Mouse (Mus musculus) kidney, adult 8-10 months (tissue): ENCODE data around the gene Plekha8.

ENCODE experiments used
- DNase-seq, 2 experiments: peaks; one replicate each; pipeline ENCODE4 v3.0.0; 2022

The Plekha8 gene

GRCm38 (mm10) chr6:54586911-54587310 lies 8.0 kb upstream of the Plekha8 start:
- DNase-seq = no peak

GRCm38 (mm10) chr6:54587683-54588082 lies 7.2 kb upstream of the Plekha8 start:
- DNase-seq = no peak

GRCm38 (mm10) chr6:54588212-54588611 lies 6.7 kb upstream of the Plekha8 start:
- DNase-seq = no peak

GRCm38 (mm10) chr6:54590691-54591090 lies 4.2 kb upstream of the Plekha8 start:
- no peak for DNase-seq

GRCm38 (mm10) chr6:54591778-54592177 lies 3.1 kb upstream of the Plekha8 start:
- DNase-seq = no peak

- DNase-seq = peak; percentile 95 to 96
Measured at GRCm38 (mm10) chr6:54592938-54593535, 1.9 kb upstream of the Plekha8 start.

- DNase-seq = peak; percentile 39 to 74
Measured at GRCm38 (mm10) chr6:54593766-54594468, 994 bp upstream of the Plekha8 start.

GRCm38 (mm10) chr6:54595330-54595878 lies 493 bp downstream of the Plekha8 start:
- DNase-seq = no peak

- no peak for DNase-seq
Measured at GRCm38 (mm10) chr6:54597208-54597607, 2.3 kb downstream of the Plekha8 start, which contains the start of gene Fkbp14. TSS of gene Fkbp14 (minus strand) at chr6:54597308.

GRCm38 (mm10) chr6:54597711-54598110 lies 2.8 kb downstream of the Plekha8 start:
- peak; percentile 32 to 44 for DNase-seq

GRCm38 (mm10) chr6:54600681-54601347 lies 5.9 kb downstream of the Plekha8 start:
- no peak for DNase-seq

GRCm38 (mm10) chr6:54602891-54603290 lies 8.0 kb downstream of the Plekha8 start:
- DNase-seq = no peak

GRCm38 (mm10) chr6:54604001-54604715 lies 9.2 kb downstream of the Plekha8 start:
- DNase-seq = peak; percentile 35 to 48

GRCm38 (mm10) chr6:54606241-54606640 lies 11.3 kb downstream of the Plekha8 start:
- DNase-seq = no peak

- no peak for DNase-seq
Measured at GRCm38 (mm10) chr6:54617363-54617762, 22.5 kb downstream of the Plekha8 start.

GRCm38 (mm10) chr6:54619530-54619929 lies 24.6 kb downstream of the Plekha8 start:
- no peak for DNase-seq

- DNase-seq = no peak
Measured at GRCm38 (mm10) chr6:54620357-54620756, 25.4 kb downstream of the Plekha8 start.

GRCm38 (mm10) chr6:54628381-54628780 lies 33.5 kb downstream of the Plekha8 start:
- DNase-seq = no peak

- peak; percentile 44 to 48 for DNase-seq
Measured at GRCm38 (mm10) chr6:54629734-54630133, 34.8 kb downstream of the Plekha8 start.

GRCm38 (mm10) chr6:54631462-54631861 lies 36.6 kb downstream of the Plekha8 start:
- peak in 1 of 2 experiments; percentile 13 for DNase-seq

- DNase-seq = no peak
Measured at GRCm38 (mm10) chr6:54639877-54640276, 45.0 kb downstream of the Plekha8 start.

GRCm38 (mm10) chr6:54641953-54642352 lies 47.0 kb downstream of the Plekha8 start:
- DNase-seq = no peak

GRCm38 (mm10) chr6:54643181-54643580 lies 48.3 kb downstream of the Plekha8 start:
- no peak for DNase-seq
